Mouse (Mus musculus) heart, adult 2 months (tissue): ENCODE results near the gene Olfr350.

ENCODE experiments used
- CTCF ChIP-seq: fragments of 200-600 bp; IDR thresholded peaks from 2 replicates; pipeline ENCODE4 v1.8.1; 2022; ENCODE audit warnings: antibody characterized with exemption, mild to moderate bottlenecking, moderate library complexity
- EP300 ChIP-seq: fragments of 200-500 bp; IDR thresholded peaks from 2 replicates; pipeline ENCODE4 v1.6.1; 2011; ENCODE audit warnings: low read depth, low read length, control low read depth; ENCODE audit not compliant: insufficient read depth
- POLR2A ChIP-seq: fragments of 200-500 bp; IDR thresholded peaks from 2 replicates; pipeline ENCODE4 v1.6.1; 2011; ENCODE audit warnings: mild to moderate bottlenecking, low read depth, low read length, control low read depth; ENCODE audit not compliant: insufficient read depth

DNA sequence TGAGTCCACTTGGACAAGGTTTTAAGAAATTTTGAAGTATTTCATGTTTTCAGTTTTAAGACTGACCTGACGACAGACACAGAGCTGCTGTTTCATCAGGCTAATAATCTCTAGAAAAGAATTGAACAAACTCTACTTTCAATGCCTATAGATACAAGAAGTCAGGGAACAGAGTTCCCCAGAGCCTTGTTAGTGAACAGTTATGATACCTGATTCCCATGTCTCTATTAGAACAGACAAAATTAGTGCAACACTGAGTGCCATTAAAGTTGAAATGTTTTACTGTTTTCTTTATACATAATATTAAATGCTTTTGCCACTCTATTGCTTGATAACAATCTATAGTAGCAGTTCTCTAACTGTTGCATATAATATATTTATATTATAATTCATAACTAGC is 16.4 kb downstream of the Olfr350 start, which contains the start of gene Olfr351:
- TF ChIP-seq CTCF (no peak), POLR2A (no peak), EP300 (no peak)
